Mouse (Mus musculus) myocyte (in vitro differentiated cells): Measurements from ENCODE around the gene Grik4.

ENCODE experiments used
- E2F4 ChIP-seq: IDR thresholded peaks from one replicate; pipeline ENCODE4 v1.6.1; 2011; ENCODE audit warnings: mild to moderate bottlenecking, control low read depth, moderate library complexity; ENCODE audit not compliant: insufficient read depth
- MAX ChIP-seq: IDR thresholded peaks from one replicate; pipeline ENCODE4 v1.6.1; 2011; ENCODE audit warnings: low read depth, mild to moderate bottlenecking, control low read depth
- POLR2A ChIP-seq: IDR thresholded peaks from one replicate; pipeline ENCODE4 v1.6.1; 2011; ENCODE audit warnings: low read depth, mild to moderate bottlenecking, control low read depth, moderate library complexity; ENCODE audit not compliant: insufficient read length
- SRF ChIP-seq: IDR thresholded peaks from one replicate; pipeline ENCODE4 v1.6.1; 2011; ENCODE audit warnings: low read depth; ENCODE audit not compliant: control insufficient read depth, insufficient read length

GRCm38 (mm10) chr9:42861238-42861637, 83.1 kb downstream of the Grik4 start:
- TF ChIP-seq MAX (no peak), E2F4 (no peak), POLR2A (no peak), SRF (no peak)
